Mouse (Mus musculus) stomach, embryonic 15.5 days (tissue): ENCODE results near the gene Ppil2. TPM values are rescaled to one million over a fixed set of nuclear protein-coding genes. Genes with fewer than 3 reads are reported as not detected.

Experiments used
- ATAC-seq: fragments of 200-750 bp; cut with Nextera tagmentation; 2 replicates; pipeline ENCODE4 v1.8.0; 2017; ENCODE audit warnings: low read depth, moderate number of reproducible peaks, moderate TSS enrichment; ENCODE audit not compliant: insufficient read depth, low FRiP score
- H3K27ac ChIP-seq: fragments of 300-500 bp; sonication (generic); 2 replicates; pipeline ENCODE4 v1.5.1; 2015; ENCODE audit warnings: mild to moderate bottlenecking, inconsistent platforms
- H3K27me3 ChIP-seq: fragments of 300-500 bp; sonication (generic); replicated peaks from 2 replicates; pipeline ENCODE4 v1.6.1; 2015; ENCODE audit warnings: inconsistent platforms
- H3K36me3 ChIP-seq: fragments of 300-500 bp; sonication (generic); 2 replicates; pipeline ENCODE4 v1.6.1; 2015; ENCODE audit warnings: inconsistent platforms
- H3K4me1 ChIP-seq: fragments of 300-500 bp; sonication (generic); 2 replicates; pipeline ENCODE4 v1.6.1; 2015; ENCODE audit warnings: inconsistent platforms
- H3K4me2 ChIP-seq: fragments of 300-500 bp; sonication (generic); 2 replicates; pipeline ENCODE4 v1.6.1; 2015; ENCODE audit warnings: mild to moderate bottlenecking, inconsistent platforms
- H3K4me3 ChIP-seq: fragments of 300-500 bp; sonication (generic); replicated peaks from 2 replicates; pipeline ENCODE4 v1.5.1; 2015; ENCODE audit warnings: inconsistent platforms
- H3K9ac ChIP-seq: fragments of 300-500 bp; sonication (generic); 2 replicates; pipeline ENCODE4 v1.6.1; 2015; ENCODE audit warnings: inconsistent platforms
- H3K9me3 ChIP-seq: fragments of 300-500 bp; sonication (generic); 2 replicates; pipeline ENCODE4 v1.6.1; 2016; ENCODE audit warnings: inconsistent platforms
- WGBS: fragments of 180-500 bp; shearing (Covaris S2); methylation state at CpG from one replicate; pipeline ENCODE4 v1.1.7; 2015; 5-methylcytosine and 5-hydroxymethylcytosine counted together
- microRNA counts: library from miRNA; unstranded; fragments of <30 nt; microRNA quantifications from one replicate; lab custom pipeline; 2016
- microRNA-seq: library from miRNA; unstranded; fragments of <30 nt; microRNA quantifications from one replicate; pipeline ENCODE4, GENCODE M21; 2016
- polyA plus RNA-seq: library from polyadenylated mRNA; unstranded; fragments of >200 nt; fragmentation: Nextera tagmentation; extraction: Ambion mirVana; gene quantifications from 2 replicates; pipeline ENCODE4 v1.2.1, GENCODE M21; 2015

Gene Ppil2
- polyA plus RNA-seq, 1 experiment from 2014 or later: 118 TPM

GRCm38 (mm10) chr16:17067552-17067951, 43.5 kb downstream of the Ppil2 start:
- WGBS: 72% methylated on average over 2 of the region's 2 CpGs
- H3K4me2 ChIP-seq: no peak overlapping the region
- H3K9me3 ChIP-seq: no peaks in the 10 kb centered on the region
- H3K27ac ChIP-seq: no peak overlapping the region
- no peaks in the 10 kb centered on the region for H3K27me3 ChIP-seq
- no peak overlapping the region for H3K4me3 ChIP-seq
- no peak for ATAC-seq
- H3K4me1 ChIP-seq: 0 out of 2 replicates have a peak, but pooled peaks cover 6% of the 10 kb centered on the region
- H3K36me3 ChIP-seq: no peaks in the 10 kb centered on the region
- no peak overlapping the region for H3K9ac ChIP-seq

DNA sequence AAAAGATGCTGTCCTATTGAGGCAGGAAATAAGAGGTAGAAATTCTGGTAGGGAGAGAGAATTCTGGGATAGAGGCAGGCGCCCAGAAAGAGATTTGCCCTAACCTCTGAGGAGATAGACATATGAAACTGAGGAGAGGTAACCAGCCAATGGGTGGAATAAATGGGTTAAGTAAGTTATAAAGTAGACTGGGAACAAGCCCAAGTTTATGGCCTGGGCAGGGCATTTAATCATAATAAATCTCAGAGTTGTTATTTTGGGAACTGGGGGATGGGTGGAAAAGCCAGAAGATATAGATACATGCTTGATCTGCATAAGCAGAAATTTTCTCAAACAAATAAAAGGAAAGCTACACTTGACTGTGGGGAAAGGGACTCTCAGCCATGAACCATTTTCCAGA, 48.7 kb downstream of the Ppil2 start:
- H3K36me3 ChIP-seq: no peaks in the 10 kb centered on the region
- no peaks in the 10 kb centered on the region for H3K9me3 ChIP-seq
- no peaks in the 10 kb centered on the region for H3K27me3 ChIP-seq
- no peak overlapping the region for H3K4me3 ChIP-seq
- ATAC-seq: no peak
- no peak overlapping the region for H3K9ac ChIP-seq
- no peaks in the 10 kb centered on the region for H3K4me1 ChIP-seq
- 57% methylated on average over 1 of the region's 1 CpGs for WGBS
- H3K27ac ChIP-seq: no peak overlapping the region
- H3K4me2 ChIP-seq: no peak overlapping the region

- H3K4me1 ChIP-seq: no peaks in the 10 kb centered on the region
- no peaks in the 10 kb centered on the region for H3K9me3 ChIP-seq
- no peak overlapping the region for H3K4me2 ChIP-seq
- no peak overlapping the region for H3K4me3 ChIP-seq
- 75% methylated on average over 3 of the region's 3 CpGs for WGBS
- H3K27me3 ChIP-seq: no peaks in the 10 kb centered on the region
- no peak overlapping the region for H3K27ac ChIP-seq
- H3K36me3 ChIP-seq: no peaks in the 10 kb centered on the region
- no peak overlapping the region for H3K9ac ChIP-seq
- ATAC-seq: no peak
These were observed 55.5 kb downstream of the Ppil2 start for GRCm38 (mm10) chr16:17055584-17055983.

GRCm38 (mm10) chr16:17053903-17054302, 57.2 kb downstream of the Ppil2 start:
- no peaks in the 10 kb centered on the region for H3K9me3 ChIP-seq
- no peaks in the 10 kb centered on the region for H3K4me1 ChIP-seq
- H3K4me2 ChIP-seq: no peak overlapping the region
- peaks cover 10% of the 10 kb centered on the region for H3K36me3 ChIP-seq
- no peak for ATAC-seq
- no peaks in the 10 kb centered on the region for H3K27me3 ChIP-seq
- no peak overlapping the region for H3K9ac ChIP-seq
- 76% methylated on average over 3 of the region's 3 CpGs for WGBS
- no peak overlapping the region for H3K27ac ChIP-seq
- H3K4me3 ChIP-seq: no peak overlapping the region

DNA sequence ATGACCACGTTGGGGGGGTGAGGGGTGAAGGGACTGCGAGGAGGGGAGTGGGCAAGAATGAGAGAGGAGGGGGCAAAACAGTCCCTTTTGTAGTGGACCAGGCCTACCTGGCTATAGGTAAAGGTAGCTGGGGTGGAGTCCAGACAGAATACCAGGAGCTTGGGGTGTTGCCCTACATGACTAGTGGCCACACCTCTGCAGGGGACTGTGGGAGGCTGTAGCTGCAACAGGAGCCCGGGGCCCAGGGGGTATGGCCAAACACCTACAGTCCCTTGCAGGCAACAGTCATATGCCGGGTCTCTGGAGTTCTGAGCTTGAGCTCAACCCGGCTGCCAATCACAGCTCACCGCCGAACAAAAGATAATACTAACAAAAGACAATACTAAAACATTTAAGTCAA, 59.0 kb downstream of the Ppil2 start:
- peaks cover 20% of the 10 kb centered on the region for H3K36me3 ChIP-seq
- no peak overlapping the region for H3K4me3 ChIP-seq
- 80% methylated on average over 7 of the region's 7 CpGs for WGBS
- no peak overlapping the region for H3K27ac ChIP-seq
- H3K9me3 ChIP-seq: no peaks in the 10 kb centered on the region
- H3K4me2 ChIP-seq: no peak overlapping the region
- H3K27me3 ChIP-seq: no peaks in the 10 kb centered on the region
- no peak overlapping the region for H3K9ac ChIP-seq
- H3K4me1 ChIP-seq: no peaks in the 10 kb centered on the region
- ATAC-seq: no peak

GRCm38 (mm10) chr16:17049886-17050285, 61.2 kb downstream of the Ppil2 start:
- Histone ChIP-seq H3K27me3 (no peaks in the 10 kb centered on the region), H3K4me2 (no peak overlapping the region), H3K27ac (no peak overlapping the region), H3K36me3 (peaks cover 23% of the 10 kb centered on the region), H3K9me3 (no peaks in the 10 kb centered on the region), H3K4me3 (no peak overlapping the region), H3K9ac (no peak overlapping the region), H3K4me1 (no peaks in the 10 kb centered on the region)
- no peak for ATAC-seq
- WGBS: 87% methylated on average over 1 of the region's 1 CpGs

- H3K4me1 ChIP-seq: no peaks in the 10 kb centered on the region
- H3K27me3 ChIP-seq: no peaks in the 10 kb centered on the region
- H3K9ac ChIP-seq: no peak overlapping the region
- no peak overlapping the region for H3K27ac ChIP-seq
- peaks cover 49% of the 10 kb centered on the region for H3K36me3 ChIP-seq
- 77% methylated on average over 3 of the region's 3 CpGs for WGBS
- H3K4me2 ChIP-seq: no peak overlapping the region
- H3K9me3 ChIP-seq: no peaks in the 10 kb centered on the region
- no peak for ATAC-seq
- no peak overlapping the region for H3K4me3 ChIP-seq
These were observed 65.8 kb downstream of the Ppil2 start for GRCm38 (mm10) chr16:17045287-17045686.

DNA sequence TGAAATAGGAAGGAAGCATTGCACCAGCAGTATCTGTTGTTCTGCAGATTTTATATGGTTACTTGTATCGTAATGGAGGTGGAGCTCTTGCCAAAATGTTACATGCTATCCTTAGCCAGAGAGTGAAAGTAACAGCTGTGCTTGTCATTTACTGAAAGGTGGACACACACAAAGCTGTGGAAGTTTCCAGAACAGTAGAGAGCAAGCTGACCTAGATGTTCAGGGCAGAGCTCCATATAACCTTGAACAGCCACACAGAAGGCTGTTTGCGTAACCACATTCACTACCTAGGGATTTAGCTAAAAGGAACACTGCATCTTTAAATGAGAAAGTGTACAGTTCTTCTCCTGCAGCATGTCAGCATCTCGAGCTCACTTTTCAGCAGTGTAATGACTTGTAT, 66.7 kb downstream of the Ppil2 start:
- H3K36me3 ChIP-seq: peaks cover 49% of the 10 kb centered on the region
- WGBS: 93% methylated on average over 3 of the region's 3 CpGs

GRCm38 (mm10) chr16:17041417-17041816, 69.6 kb downstream of the Ppil2 start:
- Histone ChIP-seq H3K4me1 (no peaks in the 10 kb centered on the region), H3K4me2 (no peak overlapping the region), H3K27me3 (no peaks in the 10 kb centered on the region), H3K9me3 (no peaks in the 10 kb centered on the region), H3K9ac (no peak overlapping the region), H3K27ac (no peak overlapping the region), H3K36me3 (peaks cover 53% of the 10 kb centered on the region), H3K4me3 (no peak overlapping the region)
- 100% methylated on average over 1 of the region's 1 CpGs for WGBS
- ATAC-seq: no peak

More for the DNA sequence above, 66.7 kb downstream of the Ppil2 start:
- H3K9me3 ChIP-seq: no peaks in the 10 kb centered on the region
- no peaks in the 10 kb centered on the region for H3K4me1 ChIP-seq
- H3K27me3 ChIP-seq: no peaks in the 10 kb centered on the region
- H3K27ac ChIP-seq: no peak overlapping the region
- no peak overlapping the region for H3K4me2 ChIP-seq
- ATAC-seq: no peak
- H3K4me3 ChIP-seq: no peak overlapping the region
- H3K9ac ChIP-seq: no peak overlapping the region

DNA sequence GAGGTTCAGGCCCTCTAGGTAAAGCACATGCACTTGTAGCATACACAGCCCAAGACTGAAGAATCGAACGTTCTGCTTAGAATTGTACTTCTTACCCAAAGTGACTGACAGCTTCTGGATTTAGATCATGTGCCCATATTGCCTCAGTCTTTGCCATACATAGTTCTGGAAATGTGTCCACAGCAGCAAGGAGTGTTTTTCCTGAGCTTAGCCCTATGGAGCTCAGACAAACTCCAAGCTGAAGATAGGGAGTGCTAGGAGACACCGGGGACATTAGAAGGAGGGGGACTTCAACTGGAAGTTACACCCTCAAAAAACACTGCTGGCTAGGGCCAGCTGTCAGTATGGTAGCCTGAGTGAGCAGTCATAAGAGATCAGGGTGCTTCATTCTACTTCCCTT, 70.3 kb downstream of the Ppil2 start:
- H3K27me3 ChIP-seq: no peaks in the 10 kb centered on the region
- WGBS: 93% methylated on average over 3 of the region's 3 CpGs
- no peak for ATAC-seq
- no peaks in the 10 kb centered on the region for H3K9me3 ChIP-seq
- no peaks in the 10 kb centered on the region for H3K4me1 ChIP-seq
- H3K4me3 ChIP-seq: no peak overlapping the region
- H3K9ac ChIP-seq: no peak overlapping the region
- H3K4me2 ChIP-seq: no peak overlapping the region
- H3K27ac ChIP-seq: no peak overlapping the region
- peaks cover 56% of the 10 kb centered on the region for H3K36me3 ChIP-seq

MicroRNAs encoded within 50 kb of the gene (microRNA counts, 519-probe panel; counts per million panel counts)
- microRNA mmu-miR-130b (lab: Ali Mortazavi, UCI): 3,346 counts per million, percentile 84 among the panel's probes with 10 or more counts
- 2,344 counts per million, percentile 48 among the panel's probes with 10 or more counts for microRNA mmu-miR-301b (lab: Ali Mortazavi, UCI)

Small RNAs within 50 kb of the gene (microRNA-seq; reads per million reads assigned to microRNA genes)
- gene Mir130b (6,097 reads per million, percentile 91 among the genes with 10 or more reads in this experiment), gene Mir301b (82.3 reads per million, percentile 48 among the genes with 10 or more reads in this experiment)

Other genes with a start within 250 kb of the Ppil2 start
- 1.2 and 1.6 TPM in 2 replicates for gene Igll1, start 247.3 kb downstream of the Ppil2 start, polyA plus RNA-seq
- gene Top3b, start 240.5 kb downstream of the Ppil2 start, polyA plus RNA-seq: 53.5 and 54.9 TPM in 2 replicates
- 3.0 and 3.9 TPM in 2 replicates for gene Vpreb1, start 240.4 kb downstream of the Ppil2 start, polyA plus RNA-seq
- gene Ppm1f, start 214.8 kb downstream of the Ppil2 start, polyA plus RNA-seq: 17.9 and 21.0 TPM in 2 replicates
- gene Mapk1, start 127.9 kb downstream of the Ppil2 start, polyA plus RNA-seq: 153 and 156 TPM in 2 replicates
- 16.9 and 20.7 TPM in 2 replicates for gene Ypel1, start 41.6 kb downstream of the Ppil2 start, polyA plus RNA-seq
- 23.5 and 34.5 TPM in 2 replicates for gene 2610318N02Rik, start 13.9 kb upstream of the Ppil2 start, polyA plus RNA-seq
- 156 and 180 TPM in 2 replicates for gene Sdf2l1, start 21.1 kb upstream of the Ppil2 start, polyA plus RNA-seq
- 20.2 and 22.4 TPM in 2 replicates for gene Ydjc, start 33.4 kb upstream of the Ppil2 start, polyA plus RNA-seq
- 1.5 and 1.9 TPM in 2 replicates for gene Ccdc116, start 36.0 kb upstream of the Ppil2 start, polyA plus RNA-seq
- gene Ube2l3, start 91.4 kb upstream of the Ppil2 start, polyA plus RNA-seq: 314 and 339 TPM in 2 replicates
- gene Rimbp3, start 97.3 kb upstream of the Ppil2 start, polyA plus RNA-seq: 0.39 and 0.57 TPM in 2 replicates
- 4.5 and 6.1 TPM in 2 replicates for gene Hic2, start 122.3 kb upstream of the Ppil2 start, polyA plus RNA-seq
- 18.2 and 19.2 TPM in 2 replicates for gene Tmem191c, start 164.8 kb upstream of the Ppil2 start, polyA plus RNA-seq
- gene Serpind1, start 220.1 kb upstream of the Ppil2 start, polyA plus RNA-seq: 5.8 and 12.9 TPM in 2 replicates